Mouse (Mus musculus) urinary bladder, adult 2 months (tissue): ENCODE results near the gene Ghrl. TPM values are rescaled to one million over a fixed set of nuclear protein-coding genes. Genes with fewer than 3 reads are reported as not detected.
A peak's percentile ranks its signal among the peaks of the same experiment; 100 is the strongest.
"Not testable (repeated sequence)": the region's sequence is repeated elsewhere in the genome, so short reads cannot be mapped to it uniquely, and the experiment has no call there.

Experiments used
- DNase-seq: peaks from one replicate; pipeline ENCODE4 v3.0.0; 2022; ENCODE audit warnings: low spot score
- polyA plus RNA-seq: library from polyadenylated mRNA; depleted of rRNA; stranded (reverse); fragments of >200 nt; gene quantifications from 2 replicates; pipeline ENCODE4 v1.2.3, GENCODE M21; 2012; rRNA removed

Ghrl gene
- polyA plus RNA-seq, result 0.15 and 0.23 TPM in 2 replicates

DNA sequence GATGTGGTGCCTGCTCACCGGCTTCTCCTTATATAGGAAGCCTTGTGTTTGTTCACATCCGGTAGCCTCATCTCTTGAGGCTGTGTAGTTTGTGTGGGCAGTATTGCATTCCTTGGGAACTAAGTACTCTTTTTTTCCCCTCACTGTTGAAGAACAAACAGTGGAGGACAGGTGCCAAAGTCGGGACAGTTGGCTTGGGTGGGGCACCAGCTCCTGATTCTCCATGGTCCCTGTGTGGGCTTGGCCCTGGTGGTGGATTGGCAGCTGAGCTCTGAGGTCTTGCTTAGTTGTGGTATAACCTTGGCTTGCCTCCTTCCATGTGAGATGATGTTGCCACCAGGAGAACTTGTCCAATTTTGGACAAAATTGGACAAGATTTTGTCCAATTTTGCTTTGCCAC is at the start of gene Ghrl:
Gene Ghrl (minus strand): TSS at position 3 of the 400 bp plus-strand sequence.
- no peak for DNase-seq

GRCm38 (mm10) chr6:113768804-113769203 is 49.1 kb upstream of the Ghrl start:
- no peak for DNase-seq

DNA sequence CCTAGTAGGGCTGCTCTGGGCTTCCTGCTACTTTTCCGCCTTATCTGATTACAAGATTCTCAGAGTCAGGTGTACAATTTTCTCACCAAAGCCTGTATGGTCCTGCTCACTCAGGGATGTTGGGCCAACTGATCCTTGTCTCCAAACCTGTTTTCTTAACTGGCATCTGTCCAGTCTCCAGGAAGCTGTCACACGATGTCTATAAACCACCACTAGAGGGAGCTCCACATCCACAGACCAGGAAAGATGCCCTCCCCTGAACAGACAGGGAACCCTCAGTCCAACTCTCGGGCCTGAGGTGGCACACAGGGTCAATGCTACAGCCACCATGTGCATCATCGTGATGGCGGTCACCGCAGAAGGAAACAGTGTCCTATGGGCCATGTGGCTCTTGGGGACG is 42.0 kb upstream of the Ghrl start:
- DNase-seq, result no peak

DNA sequence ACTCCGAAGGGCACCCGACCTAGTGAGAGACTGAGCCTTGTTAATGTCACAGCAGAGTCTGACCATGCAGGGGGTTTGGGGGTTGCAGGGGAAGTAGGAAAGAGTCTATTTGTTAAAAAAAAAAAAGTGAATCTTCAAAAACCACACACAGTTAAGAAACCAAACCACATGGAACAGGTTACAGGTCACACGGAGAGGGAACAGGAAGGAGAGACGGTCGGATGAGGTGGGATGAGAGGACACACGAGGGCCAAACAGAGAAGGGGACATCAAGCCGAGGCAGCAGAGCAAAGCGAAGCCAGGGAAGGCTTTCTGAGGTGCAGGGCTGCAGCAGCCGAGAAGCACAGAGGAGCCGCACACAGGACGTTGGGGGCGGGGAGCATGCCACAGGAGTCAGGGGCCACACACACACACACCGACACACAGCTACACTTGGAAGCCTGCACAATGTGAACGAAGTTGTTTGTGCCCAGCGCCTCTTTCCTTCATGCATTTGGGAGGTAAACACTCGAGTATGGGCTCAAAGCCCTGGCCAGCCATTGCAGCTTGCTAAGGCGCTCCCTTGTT is 29.5 kb upstream of the Ghrl start:
- no peak for DNase-seq

- DNase-seq, result no peak
Observed at GRCm38 (mm10) chr6:113748351-113748750, 28.7 kb upstream of the Ghrl start.

DNA sequence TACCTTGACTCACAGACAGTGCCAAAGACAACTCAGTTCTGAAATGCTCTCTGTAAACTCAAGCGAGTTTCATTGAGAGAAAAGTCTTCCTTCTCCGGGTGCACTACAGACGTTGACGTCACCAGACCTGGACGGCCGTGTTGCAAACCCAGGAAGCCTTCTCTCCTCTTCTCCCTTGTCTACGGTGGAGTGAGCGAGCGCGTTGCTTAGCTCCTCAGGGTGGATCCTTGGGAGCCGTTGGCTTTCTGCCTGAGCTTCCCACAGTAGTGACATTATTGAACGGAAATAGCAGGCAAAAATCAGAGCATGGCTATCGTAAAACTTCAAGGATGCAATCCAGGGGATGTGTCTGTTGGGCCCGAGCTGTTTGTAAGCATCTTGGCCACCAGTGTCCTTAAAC is 27.6 kb upstream of the Ghrl start:
- DNase-seq, result no peak

DNA sequence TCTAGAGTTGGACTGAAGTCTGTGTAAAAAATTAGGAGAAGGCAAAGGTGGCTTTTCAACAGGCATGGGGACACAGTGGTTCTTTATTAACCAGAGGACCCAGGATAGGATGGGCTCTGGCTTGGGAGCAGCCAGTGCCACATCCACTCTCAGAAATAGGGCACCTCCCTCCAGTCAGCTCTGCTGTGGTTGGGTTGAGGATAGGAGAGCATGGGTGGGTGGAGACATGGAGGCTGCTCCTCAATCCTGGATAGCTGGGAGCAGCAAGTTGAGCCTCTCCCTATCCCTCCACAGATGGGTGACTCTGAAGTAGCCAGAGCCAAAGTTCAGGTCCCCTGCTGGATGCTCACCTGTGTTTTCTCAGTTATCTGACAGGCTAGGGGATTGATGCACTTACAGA is 25.4 kb upstream of the Ghrl start:
- no peak for DNase-seq

- no peak for DNase-seq
Observed at GRCm38 (mm10) chr6:113743111-113743510, 23.4 kb upstream of the Ghrl start.

DNA sequence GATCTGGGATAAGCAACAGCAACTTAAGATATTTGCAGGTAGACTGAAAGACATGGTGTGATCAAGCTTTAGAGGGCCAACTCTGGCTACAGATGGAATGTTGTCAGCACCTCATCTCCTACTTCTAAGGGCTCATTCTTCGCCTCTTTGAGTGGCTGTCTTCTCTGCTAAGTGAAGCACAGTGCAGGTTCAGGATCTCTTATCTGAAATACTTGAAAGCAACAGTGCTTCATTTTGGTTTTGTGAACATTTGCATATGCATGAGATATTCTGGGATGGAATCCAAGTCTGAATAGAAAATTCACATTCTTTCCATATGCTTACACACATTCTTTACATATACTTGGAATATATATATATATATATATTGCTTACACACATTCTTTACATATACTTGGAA is 22.6 kb upstream of the Ghrl start:
- DNase-seq, result no peak

GRCm38 (mm10) chr6:113741425-113741824 is 21.7 kb upstream of the Ghrl start:
- DNase-seq, result no peak

DNA sequence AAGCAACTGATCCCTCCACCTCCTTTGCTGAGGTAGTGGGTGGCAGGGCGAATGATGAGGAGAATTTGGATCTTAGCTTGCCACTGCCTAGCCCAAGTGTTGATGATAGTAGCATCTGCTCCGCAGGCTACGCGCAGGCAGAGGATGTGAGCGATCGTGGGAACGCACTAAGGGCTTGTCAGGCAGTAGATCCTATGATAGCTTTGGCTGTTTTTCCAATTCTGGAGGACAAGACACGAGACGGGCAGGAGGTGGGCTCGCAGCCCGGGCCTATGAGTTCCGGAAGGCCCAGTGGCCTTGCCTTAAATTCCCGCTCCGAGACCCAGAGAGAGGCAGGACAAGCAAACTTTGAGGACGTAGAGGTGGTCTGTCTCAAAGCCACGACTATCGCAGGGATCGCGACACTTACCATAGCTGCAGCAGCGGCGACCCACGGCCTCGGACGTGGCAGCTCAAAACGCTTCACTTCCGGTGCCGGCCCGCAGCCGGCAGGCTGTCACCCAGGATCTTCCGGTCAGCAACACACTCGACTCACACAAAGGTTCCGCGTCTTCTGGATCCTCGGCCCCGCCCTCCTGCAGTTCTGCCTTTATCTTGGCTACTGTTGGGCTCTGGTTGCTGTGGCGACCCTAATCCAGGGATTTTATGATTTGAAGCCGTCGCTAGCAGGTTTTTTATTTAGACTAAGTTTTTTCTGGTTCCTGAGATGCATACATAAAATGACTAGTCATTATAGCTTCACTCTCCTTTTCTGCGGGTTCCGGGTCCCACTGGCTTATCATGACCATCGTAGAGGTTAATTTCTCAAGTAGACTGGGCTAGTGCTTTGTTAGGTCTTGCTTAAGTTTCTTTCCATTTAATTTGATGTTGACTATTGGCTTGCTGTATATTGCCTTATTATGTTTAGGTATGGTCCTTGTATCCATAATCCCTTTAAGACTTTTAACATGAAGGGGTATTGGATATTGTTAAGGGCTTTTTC is 20.8 kb upstream of the Ghrl start, which contains the start of gene Sec13:
Gene Sec13 (minus strand): TSS at position 508 of the 982 bp plus-strand sequence.
- DNase-seq, result peak; percentile 71

DNA sequence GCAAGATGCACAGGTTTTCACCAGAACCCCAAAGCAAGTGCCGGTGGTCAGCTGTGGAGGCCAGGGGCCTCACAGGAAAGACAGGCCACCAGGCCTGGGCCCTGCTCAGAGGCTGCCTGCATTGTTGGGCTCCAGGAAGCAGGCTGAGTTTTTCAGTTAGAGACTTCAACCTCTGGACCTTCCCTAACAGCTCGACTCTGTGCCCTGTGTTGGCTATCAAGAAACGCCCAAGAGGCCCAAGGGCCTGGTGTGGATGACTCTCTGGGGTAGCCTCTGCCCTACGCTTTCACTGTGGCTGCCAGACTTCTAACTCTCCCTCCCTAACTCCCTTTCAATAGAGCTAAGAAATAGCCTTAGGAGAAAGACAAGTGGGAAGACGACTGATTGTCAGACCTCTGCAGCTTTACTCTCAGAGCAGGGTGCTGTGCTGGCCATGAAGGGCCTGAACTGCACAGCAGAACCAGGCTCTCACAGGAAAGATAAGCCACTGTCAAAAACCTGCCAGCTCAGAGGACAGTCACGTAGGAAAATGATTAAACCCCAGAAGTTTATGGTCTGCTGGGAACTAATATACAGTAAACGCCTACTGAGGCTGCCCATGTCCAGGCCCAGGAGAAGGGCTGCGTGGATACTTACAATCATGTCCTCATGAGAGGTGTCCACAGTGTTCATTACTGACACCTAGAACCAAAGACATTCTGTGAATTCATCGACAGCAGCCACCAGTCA is 17.8 kb upstream of the Ghrl start:
- no peak for DNase-seq

DNA sequence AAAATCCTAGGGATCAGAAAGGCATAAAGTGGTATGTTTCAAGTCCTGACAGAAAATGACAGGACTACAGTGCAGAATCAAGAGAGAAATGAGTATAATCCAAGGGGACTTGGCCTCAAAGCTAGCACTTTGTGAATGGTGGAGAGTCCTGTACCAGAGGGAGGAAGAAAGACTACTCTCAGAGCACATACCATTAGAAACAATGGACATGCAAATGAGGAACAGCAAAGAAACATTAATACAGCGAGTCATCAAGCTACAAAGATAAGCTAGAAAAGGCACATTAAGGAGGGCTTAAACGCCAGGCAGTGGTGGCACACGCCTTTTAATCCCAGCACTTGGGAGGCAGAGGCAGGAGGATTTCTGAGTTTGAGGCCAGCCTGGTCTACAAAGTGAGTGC is 11.6 kb upstream of the Ghrl start:
- DNase-seq, result no peak

GRCm38 (mm10) chr6:113728181-113728580 is 8.5 kb upstream of the Ghrl start:
- no peak for DNase-seq

DNA sequence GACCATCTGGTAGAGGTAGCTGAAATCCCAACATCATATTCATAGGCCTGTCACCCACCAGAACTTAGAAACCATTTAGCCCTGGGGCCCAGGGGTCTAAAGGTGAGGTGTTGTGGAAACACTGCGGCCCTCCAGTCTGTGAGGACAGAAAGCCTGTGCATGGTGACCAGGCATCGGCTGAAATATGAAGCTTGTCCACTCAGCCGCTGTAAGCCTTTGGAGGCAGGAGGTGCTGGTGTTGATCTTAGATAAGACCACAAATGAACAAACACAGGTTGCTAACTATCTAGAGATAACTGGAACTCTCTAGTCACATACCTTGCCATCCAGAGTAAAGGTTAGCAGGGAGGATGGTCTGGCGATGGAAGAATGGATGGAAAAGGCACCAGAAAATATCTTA is 1.4 kb upstream of the Ghrl start:
- DNase-seq, result no peak

DNA sequence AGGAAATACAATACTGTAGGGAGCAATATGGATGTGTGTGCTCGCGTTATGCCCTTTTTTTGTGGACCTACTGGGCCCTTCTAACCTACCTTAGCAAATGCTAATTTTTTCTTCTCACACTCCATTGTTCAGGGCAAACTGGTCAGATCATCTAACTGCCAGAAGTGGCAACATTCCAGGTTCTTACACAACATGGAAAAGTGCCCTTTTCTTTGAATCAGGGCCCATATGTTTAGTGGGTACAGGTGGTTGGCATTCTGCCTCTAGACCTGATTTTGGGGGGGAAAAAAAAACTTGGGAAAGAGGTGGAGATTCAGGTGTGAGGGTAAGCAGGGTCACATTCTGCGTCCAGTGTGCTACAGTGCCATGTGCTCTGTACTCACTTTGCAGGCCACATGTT is 2.1 kb downstream of the Ghrl start:
- DNase-seq, result no peak

DNA sequence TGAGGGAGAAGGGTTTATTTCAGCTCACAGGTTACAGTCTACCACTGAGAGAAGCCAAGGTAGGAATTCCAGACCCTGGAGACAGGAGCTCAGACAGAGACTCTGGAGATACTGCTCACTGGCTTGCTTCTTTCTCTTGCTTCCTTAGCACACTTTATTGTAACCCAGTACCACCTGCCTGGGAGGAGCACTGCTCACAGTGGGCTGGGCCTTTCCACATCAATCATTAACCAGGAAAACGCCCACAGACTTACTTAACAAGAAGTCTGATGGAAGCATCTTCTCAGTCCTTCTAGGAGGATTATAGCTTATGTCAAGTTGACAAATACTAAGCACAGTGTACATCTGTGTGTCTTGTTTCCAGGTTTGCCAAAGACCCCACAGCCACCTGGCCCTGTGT is 4.9 kb downstream of the Ghrl start:
- no peak for DNase-seq

GRCm38 (mm10) chr6:113714276-113714675 is 5.4 kb downstream of the Ghrl start:
- no peak for DNase-seq

- not testable (repeated sequence) for DNase-seq
Observed at GRCm38 (mm10) chr6:113713389-113713788, 6.3 kb downstream of the Ghrl start.

DNA sequence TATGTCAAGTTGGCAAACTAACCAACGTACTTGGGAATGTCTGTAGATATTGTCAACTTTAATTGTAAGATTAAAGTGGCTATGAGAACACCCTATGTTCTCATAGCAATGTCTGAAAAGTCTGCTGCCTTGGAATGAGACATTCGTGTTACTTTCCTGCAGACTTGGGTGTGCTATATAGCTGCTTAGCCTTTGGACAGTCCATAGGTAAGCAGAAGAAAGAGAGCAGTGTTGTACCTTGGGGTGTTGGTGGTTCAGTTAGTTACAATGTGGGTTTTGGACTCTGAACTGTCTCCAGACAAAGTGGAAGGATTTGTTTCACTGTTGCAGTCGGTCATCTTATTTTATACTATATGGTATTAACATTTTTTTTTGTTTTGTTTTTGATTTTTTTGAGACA is 7.0 kb downstream of the Ghrl start:
- DNase-seq, result no peak

GRCm38 (mm10) chr6:113697222-113698205 is 22.2 kb downstream of the Ghrl start:
- DNase-seq, result peak; percentile 40
